Mouse (Mus musculus) heart, adult 2 months (tissue): ENCODE results near the gene Ndfip2. TPM values are rescaled to one million over a fixed set of nuclear protein-coding genes. Genes with fewer than 3 reads are reported as not detected.
A peak's percentile ranks its signal among the peaks of the same experiment; 100 is the strongest.

Experiments used
- DNase-seq, 2 experiments: peaks; one replicate each; pipeline ENCODE4 v3.0.0; 2021
- H3K27ac ChIP-seq: fragments of 200-600 bp; 2 replicates; pipeline ENCODE4 v1.8.1; 2022
- H3K27me3 ChIP-seq: fragments of 200-500 bp; 2 replicates; pipeline ENCODE4 v1.6.1; 2012; ENCODE audit warnings: mild to moderate bottlenecking, low read length, inconsistent platforms, mixed read lengths; ENCODE audit not compliant: control insufficient read depth, insufficient read depth
- H3K36me3 ChIP-seq: fragments of 200-500 bp; 2 replicates; pipeline ENCODE4 v1.6.1; 2012; ENCODE audit warnings: low read length, inconsistent platforms; ENCODE audit not compliant: control insufficient read depth, insufficient read depth
- H3K4me1 ChIP-seq: fragments of 200-500 bp; 2 replicates; pipeline ENCODE4 v1.6.1; 2011; ENCODE audit warnings: low read length; ENCODE audit not compliant: control insufficient read depth, insufficient read depth
- H3K4me3 ChIP-seq: fragments of 200-600 bp; 2 replicates; pipeline ENCODE4 v1.8.1; 2022
- H3K79me2 ChIP-seq: fragments of 200-500 bp; replicated peaks from 2 replicates; pipeline ENCODE4 v1.6.1; 2012; ENCODE audit warnings: mild to moderate bottlenecking, inconsistent platforms, low read length, moderate library complexity, mixed read lengths; ENCODE audit not compliant: control insufficient read depth, insufficient read depth
- H3K9ac ChIP-seq: fragments of 200-500 bp; 2 replicates; pipeline ENCODE4 v1.6.1; 2012; ENCODE audit warnings: low read depth, mild to moderate bottlenecking, control low read depth, inconsistent platforms, low read length, mixed read lengths
- CTCF ChIP-seq: fragments of 200-600 bp; IDR thresholded peaks from 2 replicates; pipeline ENCODE4 v1.8.1; 2022; ENCODE audit warnings: antibody characterized with exemption, mild to moderate bottlenecking, moderate library complexity
- EP300 ChIP-seq: fragments of 200-500 bp; IDR thresholded peaks from 2 replicates; pipeline ENCODE4 v1.6.1; 2011; ENCODE audit warnings: low read depth, low read length, control low read depth; ENCODE audit not compliant: insufficient read depth
- POLR2A ChIP-seq: fragments of 200-500 bp; IDR thresholded peaks from 2 replicates; pipeline ENCODE4 v1.6.1; 2011; ENCODE audit warnings: mild to moderate bottlenecking, low read depth, low read length, control low read depth; ENCODE audit not compliant: insufficient read depth
- WGBS: fragments of 180-500 bp; shearing (Covaris S2); methylation state at CpG from one replicate; pipeline ENCODE4 v1.1.7; 2018; 5-methylcytosine and 5-hydroxymethylcytosine counted together
- intact Hi-C: fragments of 180-260 bp; cut with DNase I; formaldehyde crosslinking; loops from one replicate; pipeline ENCODE4 v1.15.1; 2025
- polyA plus RNA-seq: library from polyadenylated mRNA; depleted of rRNA; stranded (reverse); fragments of >200 nt; gene quantifications from 2 replicates; pipeline ENCODE4 v1.2.3, GENCODE M21; 2012
- total RNA-seq, 2 experiments: library from RNA; stranded (reverse); gene quantifications; 2 replicates each; pipeline ENCODE4 v1.2.3; 2021

Ndfip2 gene
- total and polyA plus RNA-seq, 3 experiments, result 15.6 to 19.3 (median 17.6) TPM

DNA sequence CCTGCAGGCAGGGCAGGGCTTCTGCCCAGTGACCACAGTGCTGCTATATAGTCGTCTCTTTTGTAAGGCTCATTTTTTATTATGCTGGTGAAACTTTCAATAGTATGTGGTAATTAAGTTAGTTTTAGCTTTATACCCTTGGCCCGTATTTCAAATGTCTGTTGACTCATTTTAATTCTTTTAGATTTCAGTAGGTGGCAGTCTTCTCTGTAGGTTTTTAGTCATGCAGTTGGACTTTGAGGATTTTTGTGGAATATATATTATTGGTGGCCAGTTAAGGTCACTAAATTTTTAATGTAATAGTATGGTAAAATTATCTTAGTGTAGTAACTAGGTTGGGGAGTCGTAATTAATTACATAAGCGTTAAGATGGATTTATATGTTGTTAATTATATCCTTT, 44.3 kb downstream of the Ndfip2 start:
- H3K36me3 ChIP-seq, result no peaks in the 10 kb centered on the region
- H3K27me3 ChIP-seq, result no peaks in the 10 kb centered on the region
- TF ChIP-seq CTCF (peak; percentile 49), POLR2A (no peak)
- intact Hi-C loops, result no loop called here
- H3K79me2 ChIP-seq, result no peaks in the 10 kb centered on the region
- 79% methylated on average over 4 of the region's 4 CpGs for WGBS
- no peak for DNase-seq
- no peaks in the 10 kb centered on the region for H3K4me1 ChIP-seq
- no peak overlapping the region for H3K4me3 ChIP-seq
- no peak overlapping the region for H3K9ac ChIP-seq
- H3K27ac ChIP-seq, result no peak overlapping the region

DNA sequence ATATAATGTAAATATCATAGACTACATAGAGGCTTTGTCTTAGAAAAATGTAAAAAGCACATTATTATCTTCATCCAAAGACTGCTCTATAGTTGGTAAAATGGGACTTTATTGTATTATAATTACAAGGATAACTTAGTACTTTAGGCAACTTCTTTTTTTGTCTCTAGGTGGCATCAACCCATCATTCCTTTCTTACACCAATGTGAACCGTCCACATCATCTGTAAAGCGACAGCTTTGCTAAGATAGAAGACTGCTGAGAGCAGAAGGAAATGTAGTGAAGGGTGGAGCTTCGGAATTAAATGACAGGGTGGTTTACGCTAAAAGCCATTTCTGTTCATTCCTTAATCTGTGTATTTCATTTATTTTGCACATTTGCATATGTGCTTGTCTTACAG, 49.3 kb downstream of the Ndfip2 start:
- peaks cover 2% of the 10 kb centered on the region for H3K36me3 ChIP-seq
- no peak for DNase-seq
- H3K79me2 ChIP-seq, result no peaks in the 10 kb centered on the region
- 68% methylated on average over 4 of the region's 4 CpGs for WGBS
- peak; percentile 29; the same call in 1 of the 2 replicates for TF ChIP-seq CTCF
- no peak for TF ChIP-seq EP300
- H3K4me3 ChIP-seq, result no peak overlapping the region
- no peaks in the 10 kb centered on the region; the same call in 1 of the 2 replicates for H3K4me1 ChIP-seq
- no peak overlapping the region for H3K9ac ChIP-seq
- no peaks in the 10 kb centered on the region for H3K27me3 ChIP-seq
- no peak overlapping the region for H3K27ac ChIP-seq
- intact Hi-C loops, result no loop called here

- H3K4me3 ChIP-seq, result no peak overlapping the region
- H3K27me3 ChIP-seq, result no peaks in the 10 kb centered on the region
- H3K9ac ChIP-seq, result no peak overlapping the region
- intact Hi-C loops, result loop anchor here (5.0 to 10.0 kb wide), 2 partner anchors 82 to 585 kb away; partner anchors contain the start of gene Spry2
- DNase-seq, result no peak
- H3K4me1 ChIP-seq, result peaks cover 2% of the 10 kb centered on the region
- TF ChIP-seq CTCF (no peak), EP300 (no peak)
- no peak overlapping the region for H3K27ac ChIP-seq
- 88% methylated on average over 4 of the region's 4 CpGs for WGBS
- H3K79me2 ChIP-seq, result no peaks in the 10 kb centered on the region
- H3K36me3 ChIP-seq, result peaks cover 2% of the 10 kb centered on the region
Observed at GRCm38 (mm10) chr14:105312366-105312765, 54.0 kb downstream of the Ndfip2 start.

DNA sequence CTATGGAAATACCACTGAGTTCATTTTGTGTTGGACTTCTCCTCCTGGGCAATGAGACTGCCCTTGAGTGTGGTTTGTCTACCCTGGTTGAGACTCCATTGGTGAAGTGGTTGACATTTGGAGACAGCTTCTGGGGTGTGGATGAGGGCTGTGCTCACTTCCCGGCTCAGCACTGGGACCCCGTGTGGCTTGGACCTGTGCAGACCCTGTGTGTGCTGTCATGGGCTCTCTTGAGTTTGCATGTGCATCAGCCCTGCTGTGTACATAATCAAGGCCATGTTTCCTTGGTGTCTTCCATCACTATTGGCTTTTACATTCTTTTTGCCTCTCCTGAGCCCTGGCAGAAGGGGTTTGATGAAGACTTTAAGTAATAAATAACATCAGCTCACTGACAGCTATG, 54.6 kb downstream of the Ndfip2 start:
- Histone ChIP-seq H3K27ac (no peak overlapping the region), H3K4me1 (peaks cover 2% of the 10 kb centered on the region), H3K79me2 (no peaks in the 10 kb centered on the region), H3K4me3 (no peak overlapping the region), H3K36me3 (peaks cover 2% of the 10 kb centered on the region), H3K27me3 (no peaks in the 10 kb centered on the region), H3K9ac (no peak overlapping the region)
- 83% methylated on average over 2 of the region's 2 CpGs for WGBS
- TF ChIP-seq EP300 (no peak), CTCF (no peak), POLR2A (no peak)
- no peak for DNase-seq
- intact Hi-C loops, result loop anchor here (5.0 to 10.0 kb wide), 2 partner anchors 82 to 584 kb away; partner anchors contain the start of gene Spry2

- DNase-seq, result no peak
- H3K79me2 ChIP-seq, result no peaks in the 10 kb centered on the region
Observed at GRCm38 (mm10) chr14:105313877-105314276, 55.5 kb downstream of the Ndfip2 start.

DNA sequence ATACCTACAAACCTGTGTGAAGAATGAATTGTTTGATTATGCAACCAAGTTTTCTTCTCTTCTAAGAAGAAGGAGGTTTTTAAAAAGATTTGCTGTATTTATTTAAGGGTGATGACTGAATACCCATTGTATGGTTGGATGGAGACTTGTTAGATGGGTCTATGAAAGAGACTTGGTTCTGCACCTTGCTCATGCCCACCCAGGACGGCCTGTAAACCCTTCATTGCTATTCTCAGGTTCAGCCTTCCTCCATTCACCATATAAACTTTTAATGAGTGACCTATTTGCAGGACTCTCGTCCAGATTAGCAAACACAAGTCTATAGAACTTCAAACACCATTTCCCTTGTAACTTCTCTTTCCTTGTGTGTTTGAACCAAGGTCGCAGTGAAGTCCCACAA, 63.3 kb downstream of the Ndfip2 start:
- 89% methylated on average over 3 of the region's 3 CpGs for WGBS
- H3K27me3 ChIP-seq, result no peaks in the 10 kb centered on the region
- DNase-seq, result no peak
- no peak overlapping the region for H3K4me3 ChIP-seq
- intact Hi-C loops, result no loop called here
- no peaks in the 10 kb centered on the region for H3K79me2 ChIP-seq
- no peaks in the 10 kb centered on the region for H3K4me1 ChIP-seq
- no peaks in the 10 kb centered on the region for H3K36me3 ChIP-seq
- TF ChIP-seq CTCF (no peak), POLR2A (no peak), EP300 (no peak)
- H3K9ac ChIP-seq, result no peak overlapping the region
- H3K27ac ChIP-seq, result no peak overlapping the region

More at GRCm38 (mm10) chr14:105313877-105314276, 55.5 kb downstream of the Ndfip2 start:
- H3K4me1 ChIP-seq, result peaks cover 2% of the 10 kb centered on the region; the same call in 1 of the 2 replicates
- TF ChIP-seq CTCF (peak; percentile 74), EP300 (no peak), POLR2A (no peak)
- no peaks in the 10 kb centered on the region for H3K27me3 ChIP-seq
- 41% methylated on average over 5 of the region's 5 CpGs for WGBS
- H3K4me3 ChIP-seq, result no peak overlapping the region
- intact Hi-C loops, result loop anchor here (5.0 to 10.0 kb wide), 2 partner anchors 81 to 583 kb away; partner anchors contain the start of gene Spry2
- H3K9ac ChIP-seq, result peak overlapping the region; percentile 43; the same call in 1 of the 2 replicates
- peaks cover 2% of the 10 kb centered on the region for H3K36me3 ChIP-seq
- no peak overlapping the region for H3K27ac ChIP-seq
